Mouse (Mus musculus) frontal cortex, adult (tissue): ENCODE data around the gene Ascl3.

Source experiments
- ATAC-seq: cut with Nextera tagmentation; 2 replicates; pipeline ENCODE4 v1.9.2; 2017; ENCODE audit warnings: mild to moderate bottlenecking, moderate library complexity, mixed read lengths; ENCODE audit not compliant: low TSS enrichment

The Ascl3 gene

DNA sequence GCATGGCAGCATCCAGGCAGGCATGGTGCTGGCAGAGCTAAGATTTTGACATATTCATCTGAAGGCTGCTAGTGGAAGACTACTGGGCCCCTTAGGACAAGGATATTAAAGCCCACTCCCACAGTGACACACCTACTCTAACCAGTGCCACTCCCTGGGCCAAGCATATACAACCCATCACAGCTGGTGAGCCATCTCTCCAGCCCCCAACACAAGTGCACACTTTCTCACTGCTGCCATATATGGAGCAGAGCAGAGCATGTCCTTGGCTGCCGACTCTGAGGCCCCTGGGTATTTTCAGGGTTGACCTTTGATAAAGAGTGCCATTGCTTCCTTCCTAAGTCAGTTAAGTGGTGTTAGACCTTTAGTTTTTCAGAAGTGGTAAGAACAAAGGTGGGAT, 21.5 kb downstream of the Ascl3 start:
- ATAC-seq: no peak

DNA sequence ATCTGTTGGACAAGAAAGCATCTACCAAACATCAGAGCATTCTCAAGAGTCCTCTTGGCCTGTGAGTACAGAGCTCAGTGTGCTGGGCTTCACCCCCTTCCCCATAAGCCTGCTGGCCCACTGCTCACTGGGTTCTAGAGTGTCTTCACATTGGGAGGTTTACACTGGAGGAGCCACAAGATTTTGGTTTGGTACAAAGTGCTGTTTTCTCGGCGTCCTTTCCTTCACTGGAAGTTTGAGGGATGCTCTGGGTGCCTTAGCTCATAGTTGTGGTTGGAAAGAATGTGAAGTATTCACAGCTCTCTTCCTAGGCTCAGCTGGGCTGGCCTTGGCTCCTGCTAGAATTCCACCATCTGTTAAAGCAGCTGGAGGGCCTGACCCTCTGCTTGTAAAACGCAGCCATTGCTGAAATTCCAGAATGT, 22.6 kb downstream of the Ascl3 start:
- ATAC-seq: no peak

DNA sequence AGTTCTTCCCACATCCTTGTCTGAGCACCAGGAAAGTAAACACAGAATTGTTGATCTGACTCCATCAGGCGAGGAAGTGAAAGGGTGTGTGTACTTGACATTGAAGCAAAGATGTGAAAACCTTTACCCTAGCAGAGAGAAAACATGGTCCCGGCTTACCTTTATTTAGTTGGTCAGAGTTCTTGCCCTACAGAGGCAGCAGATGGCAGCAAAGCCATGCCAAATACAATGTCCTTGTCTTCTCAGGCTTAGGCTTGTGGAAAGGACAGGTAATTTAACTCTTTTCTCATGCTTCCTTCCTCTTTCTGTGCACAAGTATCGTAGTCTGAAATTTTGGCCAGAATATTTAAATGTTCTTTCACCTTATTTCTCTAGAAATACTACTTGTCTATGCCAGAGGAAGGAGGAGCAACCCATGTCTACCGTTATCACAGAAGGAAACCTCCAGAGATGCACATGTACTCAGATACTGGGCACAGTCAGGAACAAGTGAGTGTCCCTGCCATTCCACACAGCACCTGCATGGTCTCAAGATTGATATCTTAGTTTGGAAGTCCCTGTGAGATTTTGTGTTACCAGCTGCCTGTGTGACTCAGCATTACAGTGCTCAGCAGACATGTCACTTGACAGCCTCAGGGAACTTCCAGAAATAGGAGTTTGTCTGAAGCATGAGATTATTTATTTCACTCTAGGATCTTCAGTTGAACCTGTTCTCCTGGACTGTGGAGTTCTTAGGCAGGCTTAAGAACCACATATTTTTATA, 24.3 kb downstream of the Ascl3 start:
- ATAC-seq: peak; percentile 42

DNA sequence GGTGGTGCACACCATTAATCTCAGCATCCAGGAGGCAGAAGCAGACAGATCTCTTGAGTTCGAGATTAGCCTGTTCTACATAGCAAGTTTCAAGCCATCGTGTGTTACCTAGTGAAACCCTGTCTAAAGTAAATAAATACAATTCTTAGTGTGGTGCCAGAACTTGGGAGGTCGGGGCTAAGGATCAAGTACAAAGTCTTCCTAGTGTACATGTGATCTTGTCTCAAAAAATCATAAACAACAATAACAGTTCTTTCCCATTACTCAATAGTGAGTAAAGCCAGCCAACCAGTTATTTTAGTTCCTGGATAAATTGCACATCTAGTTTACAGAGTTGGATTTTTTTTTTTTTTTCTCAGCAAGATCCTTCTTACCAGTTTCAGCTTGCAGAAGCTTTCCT, 27.1 kb downstream of the Ascl3 start:
- no peak for ATAC-seq

DNA sequence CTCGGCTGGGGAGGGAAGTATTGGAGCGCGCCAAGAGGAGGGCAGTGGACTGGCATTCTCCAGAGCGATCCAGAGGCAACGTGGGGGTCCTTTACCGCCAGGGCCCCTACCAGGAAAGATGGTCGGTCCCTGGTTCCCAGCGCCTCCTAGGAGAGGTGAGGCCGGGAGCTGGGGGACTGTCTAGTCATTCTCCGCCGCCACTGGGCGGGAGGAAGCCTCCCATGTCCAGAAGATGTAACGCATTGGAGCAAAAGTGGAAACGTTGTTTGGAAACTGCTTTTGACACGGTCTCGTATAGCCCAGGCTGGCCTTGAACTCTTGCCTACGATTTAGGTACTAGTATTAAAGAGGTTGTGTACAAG, 27.5 kb downstream of the Ascl3 start:
- 0 out of 2 replicates have a peak, but pooled peaks have one; percentile 22 for ATAC-seq

DNA sequence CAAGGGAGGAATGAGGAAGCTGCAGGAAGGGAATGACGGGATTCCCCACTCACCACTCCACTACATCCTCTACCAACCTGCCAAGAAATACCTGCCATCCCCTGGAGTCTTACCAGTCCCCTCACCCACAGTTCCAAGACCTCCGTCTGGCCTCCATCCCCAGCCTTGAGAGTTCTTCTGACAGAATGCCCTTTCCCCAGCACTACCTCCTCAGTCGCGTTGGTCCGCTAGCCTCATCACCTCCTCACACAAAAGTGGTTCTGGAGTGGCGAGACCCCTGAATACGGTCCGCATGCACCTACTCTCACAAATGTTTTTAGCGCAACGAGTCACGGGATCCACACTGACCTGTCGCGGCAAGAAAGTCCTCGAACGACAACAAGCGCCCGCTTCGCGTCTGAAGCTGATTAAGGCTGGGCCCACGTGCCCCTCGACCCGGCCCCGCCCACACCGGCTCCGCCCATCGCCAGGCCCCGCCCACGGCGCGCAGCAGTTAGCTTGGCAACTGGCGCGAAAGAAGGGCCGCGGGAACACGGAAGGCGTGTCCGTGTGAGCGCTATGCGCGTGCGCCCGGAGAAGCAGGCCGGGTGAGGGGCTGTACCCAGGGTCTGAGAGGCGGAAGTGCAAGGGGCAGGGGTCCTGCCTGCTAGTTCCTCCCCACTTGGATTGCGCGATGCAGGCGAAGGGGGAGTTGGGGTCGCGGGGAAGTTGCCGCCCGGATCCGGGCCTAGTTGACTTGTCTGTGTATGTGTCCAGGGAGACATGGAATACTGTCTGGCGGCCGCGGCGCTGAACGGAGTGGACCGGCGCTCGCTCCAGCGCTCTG, 28.1 kb downstream of the Ascl3 start, which contains the start of the genes St5 and Akip1:
Gene St5 (minus strand): TSS at position 416 of the 826 bp plus-strand sequence.
Gene Akip1 (plus strand): TSS at position 501 of the 826 bp plus-strand sequence.
- ATAC-seq: peak; percentile 87

DNA sequence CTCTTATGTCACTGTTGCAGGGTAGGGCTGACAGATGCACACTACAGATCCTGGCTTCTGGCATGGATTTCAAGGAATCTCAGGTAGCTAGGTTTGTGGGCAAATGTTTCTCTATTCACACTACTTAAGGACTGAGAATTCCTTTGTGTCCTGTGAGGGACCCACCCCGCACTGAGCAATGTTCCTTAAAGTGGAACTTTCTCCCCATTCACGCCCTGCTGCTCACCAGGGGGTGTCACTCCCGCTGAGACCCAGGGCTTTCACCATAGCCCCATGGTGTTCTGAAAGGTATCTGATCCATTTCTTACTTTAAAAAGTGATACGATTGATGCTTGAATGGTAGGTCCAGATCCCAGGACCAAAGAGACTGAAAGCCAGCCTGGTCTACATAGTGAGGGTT, 28.8 kb downstream of the Ascl3 start:
- ATAC-seq: no peak

DNA sequence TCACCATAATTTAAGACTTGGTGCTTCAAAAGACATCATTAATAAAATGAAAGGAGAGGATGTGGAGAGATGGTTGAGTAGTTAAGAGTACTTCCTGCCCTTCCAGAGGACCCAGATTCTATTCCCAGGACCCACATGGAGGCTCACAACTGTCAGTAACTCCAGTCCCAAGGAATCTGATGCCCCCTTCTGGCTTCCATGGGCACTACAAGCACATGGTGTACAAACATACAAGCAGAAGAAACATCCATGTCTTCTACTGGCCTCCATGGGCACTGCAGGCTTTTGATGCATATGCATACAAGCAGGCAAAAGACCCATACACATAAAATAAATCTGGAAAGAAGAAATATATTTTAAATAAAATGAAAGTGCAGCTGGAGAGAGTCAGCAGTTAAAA, 31.3 kb downstream of the Ascl3 start:
- ATAC-seq: no peak

DNA sequence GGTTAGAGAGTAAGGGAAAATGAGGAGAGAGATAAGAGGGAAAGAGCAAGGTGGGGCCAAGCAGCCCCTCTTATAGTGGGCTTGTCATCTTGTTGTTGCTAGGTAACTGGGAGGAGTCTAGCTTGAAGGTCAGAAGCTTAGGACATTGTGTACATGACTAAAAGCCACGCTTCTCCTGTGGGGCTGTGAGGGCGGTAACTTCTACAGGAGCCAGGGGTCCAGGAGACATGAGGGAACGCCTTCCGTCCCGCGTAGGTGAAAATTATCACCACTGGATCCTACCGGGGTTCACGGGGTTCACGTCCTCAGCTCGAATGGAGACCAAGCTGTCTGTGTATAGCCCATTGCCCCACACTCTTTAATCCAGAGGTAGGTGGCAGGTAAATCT, 36.2 kb downstream of the Ascl3 start:
- no peak for ATAC-seq

DNA sequence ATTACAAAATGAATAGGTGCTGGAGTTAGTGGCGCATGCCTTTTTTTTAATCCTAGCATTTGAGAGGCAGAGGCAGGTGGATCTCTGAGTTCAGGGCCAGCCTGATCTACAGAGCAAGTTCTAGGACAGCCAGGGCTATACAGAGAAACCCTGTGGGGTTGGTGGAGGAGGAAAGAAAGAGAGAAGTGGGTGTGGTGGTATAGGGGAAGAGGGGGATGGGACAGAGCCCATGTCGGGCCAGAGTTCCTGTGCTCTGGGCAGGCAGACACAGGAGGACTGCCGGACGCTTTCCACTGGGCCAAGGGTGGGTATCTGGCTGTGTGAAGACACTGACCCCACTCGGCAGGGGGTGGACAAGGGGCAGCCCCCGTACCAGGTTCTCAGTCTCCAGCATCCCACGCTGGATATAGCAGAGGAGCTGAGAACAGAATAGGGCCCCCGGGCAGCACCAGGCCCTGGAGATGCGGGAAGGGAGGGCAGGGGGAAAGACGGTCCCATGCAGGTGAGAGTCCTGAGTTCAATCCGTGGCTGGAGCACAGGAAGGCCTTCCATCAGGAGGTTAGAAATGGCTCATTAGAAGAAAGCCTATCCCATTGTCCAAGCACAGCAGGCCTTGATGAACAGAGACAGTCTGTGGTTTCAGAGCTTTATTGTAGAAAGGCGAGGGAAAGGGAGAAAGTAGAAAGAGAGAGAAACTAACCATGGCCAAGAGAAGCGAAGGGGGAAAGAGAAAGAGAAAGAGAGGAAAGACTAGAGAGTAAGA, 36.8 kb downstream of the Ascl3 start:
- ATAC-seq: no peak

DNA sequence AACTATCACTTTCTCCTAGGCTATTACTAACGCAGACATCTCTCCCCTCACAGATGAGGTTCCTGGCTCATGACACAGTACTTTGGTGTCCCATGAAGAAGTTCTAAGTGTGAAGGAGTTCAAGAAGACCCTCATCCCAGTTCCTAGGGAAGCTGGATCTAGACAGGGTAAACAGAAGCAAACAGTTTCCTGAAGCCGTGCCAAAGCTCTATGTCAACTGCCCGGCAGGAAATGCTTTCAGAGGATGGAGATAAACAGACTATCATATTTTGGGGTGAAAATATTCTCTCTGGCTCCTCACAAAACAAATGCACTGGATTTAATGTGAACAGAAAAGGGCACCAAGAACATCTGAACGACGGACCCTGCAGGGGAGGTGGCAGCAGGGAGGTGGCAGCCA, 40.6 kb downstream of the Ascl3 start:
- ATAC-seq: no peak

DNA sequence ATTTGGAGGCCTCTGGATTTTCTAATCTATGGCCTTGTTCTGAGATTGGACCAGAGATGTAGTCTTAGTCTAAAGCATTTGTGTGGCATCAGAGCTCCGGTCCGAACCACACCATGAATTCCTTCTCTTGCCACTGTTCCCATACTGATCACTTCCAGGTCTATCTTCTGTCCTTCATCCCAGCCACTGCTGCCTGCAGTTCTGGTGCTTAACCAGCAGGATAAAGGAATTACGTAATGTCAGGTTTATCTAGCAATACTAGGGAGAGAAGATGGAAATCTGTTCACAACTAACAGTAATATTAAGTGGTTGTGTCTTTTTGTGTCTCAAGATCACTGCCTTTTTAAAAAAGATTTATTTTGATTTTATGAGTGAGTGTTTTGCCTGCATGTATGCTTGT, 41.4 kb downstream of the Ascl3 start:
- no peak for ATAC-seq

DNA sequence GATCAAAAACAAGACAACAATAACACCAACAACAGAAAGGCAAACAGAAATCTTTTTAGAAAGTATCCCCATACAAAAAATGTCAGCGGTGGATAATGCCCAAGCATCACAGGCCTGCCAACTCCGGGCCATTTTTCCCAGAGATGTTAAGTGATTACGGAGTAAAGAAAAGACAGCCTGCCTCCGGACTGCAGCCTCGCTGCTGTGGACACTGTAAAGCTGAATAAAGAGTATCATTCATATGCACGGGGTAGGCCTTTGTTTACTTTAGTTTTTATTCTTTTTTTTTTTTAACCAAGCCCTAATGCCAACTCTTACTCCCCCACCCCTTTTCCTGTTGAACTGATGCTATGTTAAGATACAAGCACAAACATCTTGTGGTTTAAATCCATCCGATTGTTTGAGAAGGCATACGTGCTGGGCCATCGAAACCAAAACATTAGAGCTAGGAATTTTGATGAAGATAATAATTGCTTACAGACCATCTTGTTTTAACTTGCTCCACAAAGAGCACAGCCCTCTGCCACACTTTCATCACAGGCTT, 44.9 kb downstream of the Ascl3 start:
- no peak for ATAC-seq

DNA sequence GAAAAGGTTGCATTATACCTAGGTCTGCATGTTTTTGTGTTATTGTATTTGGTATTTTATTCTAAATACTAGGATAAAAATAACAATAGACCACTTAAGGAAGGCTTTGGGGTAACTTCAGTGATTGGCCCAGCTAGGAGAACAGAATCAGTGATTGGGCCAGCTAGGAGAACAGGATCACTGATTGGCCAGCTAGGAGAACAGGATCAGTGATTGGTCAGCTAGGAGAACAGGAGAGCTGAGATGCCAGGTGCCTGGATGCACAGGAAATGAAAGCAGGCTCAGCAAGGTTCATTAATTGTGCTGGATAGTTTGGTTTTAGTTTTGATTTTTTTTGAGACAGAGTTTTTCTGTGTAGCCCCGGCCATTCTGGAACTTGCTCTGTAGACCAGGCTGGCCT, 50.6 kb downstream of the Ascl3 start:
- ATAC-seq: no peak

DNA sequence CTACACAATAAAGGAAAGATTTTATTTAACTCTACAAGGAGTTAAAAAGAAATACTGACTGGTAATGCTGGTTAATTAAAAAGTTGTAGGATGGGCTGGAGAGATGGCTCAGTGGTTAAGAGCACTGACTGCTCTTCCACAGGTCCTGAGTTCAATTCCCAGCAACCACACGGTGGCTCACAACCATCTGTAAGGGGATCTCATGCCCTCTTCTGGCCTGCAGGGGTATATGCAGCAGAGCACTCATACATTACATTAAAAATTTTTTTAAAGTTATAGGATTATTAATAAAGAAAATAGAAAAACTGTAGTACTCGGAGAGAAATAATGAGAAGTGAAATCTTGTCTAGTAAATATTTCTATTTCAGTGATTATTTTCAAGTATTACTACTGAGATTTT, 51.2 kb downstream of the Ascl3 start:
- no peak for ATAC-seq
